Mouse (Mus musculus) G1E (cell line): ENCODE measurements around the gene Ypel1. TPM values are rescaled to one million over a fixed set of nuclear protein-coding genes. Genes with fewer than 3 reads are reported as not detected.

Experiments used
- ATAC-seq: 2 replicates; pipeline ENCODE4 v1.8.0; 2016; ENCODE audit warnings: mild to moderate bottlenecking; ENCODE audit not compliant: insufficient number of reproducible peaks, poor library complexity, low FRiP score, severe bottlenecking; ENCODE audit errors: extremely low read depth
- DNase-seq: peaks from one replicate; pipeline ENCODE4 v3.0.0; 2012; ENCODE audit warnings: low spot score
- H3K27me3 ChIP-seq: 2 replicates; pipeline ENCODE4 v1.6.1; 2012; ENCODE audit warnings: mild to moderate bottlenecking, low read length, inconsistent platforms; ENCODE audit not compliant: insufficient read depth
- H3K36me3 ChIP-seq: replicated peaks from 2 replicates; pipeline ENCODE3; 2012; ENCODE audit warnings: mild to moderate bottlenecking, inconsistent platforms
- H3K4me1 ChIP-seq: 2 replicates; pipeline ENCODE4 v1.6.1; 2012; ENCODE audit warnings: low read depth, low read length, inconsistent platforms, mixed read lengths; ENCODE audit not compliant: insufficient read depth
- H3K4me3 ChIP-seq: 2 replicates; pipeline ENCODE4 v1.5.1; 2012; ENCODE audit warnings: low read depth, mild to moderate bottlenecking, inconsistent platforms, low read length, moderate library complexity, mixed read lengths
- H3K9me3 ChIP-seq: replicated peaks from 2 replicates; pipeline ENCODE4 v1.6.1; 2012; ENCODE audit warnings: inconsistent platforms
- CTCF ChIP-seq: IDR thresholded peaks from 2 replicates; pipeline ENCODE4 v1.5.1; 2012; ENCODE audit warnings: low read depth, low read length, inconsistent platforms, mixed read lengths
- GATA1 ChIP-seq: IDR thresholded peaks from 2 replicates; pipeline ENCODE4 v1.6.1; 2012; ENCODE audit warnings: borderline replicate concordance, low read length, inconsistent platforms, mixed read lengths
- GATA2 ChIP-seq: IDR thresholded peaks from 2 replicates; pipeline ENCODE4 v1.6.1; 2012; ENCODE audit warnings: low read depth, low read length, inconsistent platforms, borderline replicate concordance
- POLR2AphosphoS5 ChIP-seq: IDR thresholded peaks from 2 replicates; pipeline ENCODE4 v1.6.1; 2012; ENCODE audit warnings: low read depth, low read length, inconsistent platforms; ENCODE audit not compliant: insufficient replicate concordance
- TAL1 ChIP-seq: conservative IDR thresholded peaks from 2 replicates; pipeline ENCODE4 v1.6.1; 2012; ENCODE audit warnings: low read depth, low read length, inconsistent platforms, mixed read lengths
- polyA plus RNA-seq: library from polyadenylated mRNA; stranded (reverse); fragments of >175 nt; gene quantifications from 2 replicates; pipeline ENCODE4 v1.2.3, GENCODE M21; 2012
- total RNA-seq, 2 experiments: library from RNA; stranded (forward) in 1 of 2; stranded (reverse) in 1 of 2; fragments of 200-1000 nt in 1 of 2; fragments of >200 nt in 1 of 2; fragmentation: Nextera tagmentation in 1 of 2; gene quantifications; 2 replicates each; pipeline ENCODE4 v1.2.3; 2014 to 2017

The Ypel1 gene
- total and polyA plus RNA-seq, 3 experiments = 0.15 to 1.5 (median 0.90) TPM

DNA sequence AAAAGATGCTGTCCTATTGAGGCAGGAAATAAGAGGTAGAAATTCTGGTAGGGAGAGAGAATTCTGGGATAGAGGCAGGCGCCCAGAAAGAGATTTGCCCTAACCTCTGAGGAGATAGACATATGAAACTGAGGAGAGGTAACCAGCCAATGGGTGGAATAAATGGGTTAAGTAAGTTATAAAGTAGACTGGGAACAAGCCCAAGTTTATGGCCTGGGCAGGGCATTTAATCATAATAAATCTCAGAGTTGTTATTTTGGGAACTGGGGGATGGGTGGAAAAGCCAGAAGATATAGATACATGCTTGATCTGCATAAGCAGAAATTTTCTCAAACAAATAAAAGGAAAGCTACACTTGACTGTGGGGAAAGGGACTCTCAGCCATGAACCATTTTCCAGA lies 7.2 kb upstream of the Ypel1 start:
- H3K36me3 ChIP-seq = no peaks in the 10 kb centered on the region
- peaks cover 26% of the 10 kb centered on the region for H3K27me3 ChIP-seq
- TF ChIP-seq GATA2 (no peak), CTCF (no peak), TAL1 (no peak), GATA1 (no peak), POLR2AphosphoS5 (no peak)
- ATAC-seq = no peak
- no peaks in the 10 kb centered on the region for H3K9me3 ChIP-seq
- DNase-seq = no peak
- no peaks in the 10 kb centered on the region for H3K4me1 ChIP-seq
- no peak overlapping the region for H3K4me3 ChIP-seq

GRCm38 (mm10) chr16:17067552-17067951 lies 1.9 kb upstream of the Ypel1 start:
- TF ChIP-seq POLR2AphosphoS5 (no peak), TAL1 (no peak), GATA1 (no peak), GATA2 (no peak), CTCF (no peak)
- ATAC-seq = no peak
- Histone ChIP-seq H3K36me3 (no peaks in the 10 kb centered on the region), H3K9me3 (no peaks in the 10 kb centered on the region), H3K27me3 (peaks cover 33% of the 10 kb centered on the region), H3K4me3 (no peak overlapping the region), H3K4me1 (peaks cover 14% of the 10 kb centered on the region)
- DNase-seq = no peak

DNA sequence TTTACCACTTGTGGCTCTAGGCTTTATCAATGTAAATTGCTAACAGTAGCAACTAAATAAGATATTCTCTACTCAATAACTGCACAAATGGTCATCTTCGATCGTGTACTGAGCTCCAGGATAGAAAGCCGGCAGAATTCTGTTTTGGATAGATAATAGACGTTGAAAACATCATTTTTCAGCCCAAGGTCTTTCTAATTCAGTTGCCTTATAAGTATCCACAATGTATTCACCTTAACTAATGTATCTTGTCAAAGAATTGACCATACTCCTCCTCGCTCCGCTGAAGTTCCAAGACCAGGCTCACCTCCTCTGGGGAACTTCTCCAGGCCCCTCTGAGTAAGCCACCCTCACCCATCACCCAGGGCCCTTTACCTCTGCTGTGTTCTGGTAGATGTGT lies 1.2 kb downstream of the Ypel1 start:
- no peak for ATAC-seq
- TF ChIP-seq GATA2 (no peak), CTCF (no peak), GATA1 (no peak), TAL1 (no peak), POLR2AphosphoS5 (no peak)
- no peak for DNase-seq
- H3K36me3 ChIP-seq = no peaks in the 10 kb centered on the region
- H3K4me1 ChIP-seq = peaks cover 16% of the 10 kb centered on the region
- peaks cover 35% of the 10 kb centered on the region for H3K27me3 ChIP-seq
- H3K4me3 ChIP-seq = no peak overlapping the region; the same call in 1 of the 2 replicates
- H3K9me3 ChIP-seq = 0 out of 2 replicates have a peak, but pooled peaks cover 4% of the 10 kb centered on the region

GRCm38 (mm10) chr16:17073000-17073399 lies 3.5 kb downstream of the Ypel1 start:
- H3K4me1 ChIP-seq = peaks cover 21% of the 10 kb centered on the region
- 0 out of 2 replicates have a peak, but pooled peaks cover 4% of the 10 kb centered on the region for H3K9me3 ChIP-seq
- ATAC-seq (no peak), DNase-seq (no peak)
- no peaks in the 10 kb centered on the region for H3K36me3 ChIP-seq
- TF ChIP-seq TAL1 (no peak), CTCF (no peak), GATA1 (no peak), GATA2 (no peak), POLR2AphosphoS5 (no peak)
- no peak overlapping the region for H3K4me3 ChIP-seq
- H3K27me3 ChIP-seq = peaks cover 26% of the 10 kb centered on the region

DNA sequence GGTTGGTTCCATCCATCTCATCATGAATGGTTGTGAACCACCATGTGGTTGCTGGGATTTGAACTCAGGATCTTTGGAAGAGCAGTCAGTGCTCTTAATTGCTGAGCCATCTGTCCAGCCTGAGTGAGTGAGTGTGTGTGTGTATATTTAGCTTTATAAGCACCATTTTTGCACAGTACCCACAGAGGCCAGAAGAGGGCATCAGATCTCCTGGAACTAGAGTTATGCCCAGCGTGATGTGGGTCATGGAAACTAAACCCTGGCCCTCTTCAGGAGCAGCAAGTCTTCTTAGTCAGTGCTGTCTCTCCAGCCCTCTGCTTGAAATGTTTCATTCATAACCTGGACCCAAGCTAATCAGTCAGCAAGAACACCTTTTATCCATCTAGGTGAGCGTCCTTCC lies 6.8 kb downstream of the Ypel1 start:
- peaks cover 2% of the 10 kb centered on the region for H3K36me3 ChIP-seq
- TF ChIP-seq GATA1 = no peak
- TF ChIP-seq GATA2 = no peak
- TF ChIP-seq POLR2AphosphoS5 = no peak
- TF ChIP-seq CTCF = no peak
- TF ChIP-seq TAL1 = no peak
- H3K27me3 ChIP-seq = peaks cover 19% of the 10 kb centered on the region
- H3K9me3 ChIP-seq = 0 out of 2 replicates have a peak, but pooled peaks cover 4% of the 10 kb centered on the region
- DNase-seq (no peak), ATAC-seq (no peak)
- H3K4me3 ChIP-seq = no peak overlapping the region
- H3K4me1 ChIP-seq = peaks cover 7% of the 10 kb centered on the region

DNA sequence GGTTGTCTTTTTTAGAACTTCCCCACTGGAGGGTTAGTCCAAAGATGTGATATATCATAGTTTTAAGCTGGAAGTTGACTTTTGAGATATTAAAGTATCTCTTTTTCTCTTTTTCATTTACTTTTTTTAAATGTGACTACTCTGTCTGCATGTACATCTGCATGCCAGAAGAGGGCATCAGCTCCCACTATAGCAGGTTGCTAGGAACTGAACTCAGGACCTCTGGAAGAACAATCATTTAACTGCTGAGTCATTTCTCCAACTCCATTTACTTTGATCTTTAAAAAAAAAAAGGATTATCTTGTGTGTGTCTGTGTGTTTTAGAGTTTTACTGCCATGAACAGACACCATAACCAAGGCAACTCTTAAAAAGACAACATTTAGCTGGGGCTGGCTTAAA lies 7.4 kb downstream of the Ypel1 start:
- ATAC-seq (no peak), DNase-seq (no peak)
- Histone ChIP-seq H3K27me3 (peaks cover 19% of the 10 kb centered on the region), H3K36me3 (peaks cover 8% of the 10 kb centered on the region), H3K4me3 (no peak overlapping the region), H3K9me3 (0 out of 2 replicates have a peak, but pooled peaks cover 4% of the 10 kb centered on the region), H3K4me1 (peaks cover 11% of the 10 kb centered on the region)
- no peak for TF ChIP-seq CTCF
- TF ChIP-seq TAL1 = no peak
- TF ChIP-seq POLR2AphosphoS5 = no peak

GRCm38 (mm10) chr16:17078101-17078500 lies 8.6 kb downstream of the Ypel1 start:
- peaks cover 13% of the 10 kb centered on the region for H3K27me3 ChIP-seq
- no peak for ATAC-seq
- TF ChIP-seq TAL1 (no peak), CTCF (no peak), POLR2AphosphoS5 (no peak), GATA1 (no peak), GATA2 (no peak)

More at GRCm38 (mm10) chr16:17078101-17078500, 8.6 kb downstream of the Ypel1 start:
- peaks cover 11% of the 10 kb centered on the region for H3K4me1 ChIP-seq
- DNase-seq = no peak
- no peak overlapping the region for H3K4me3 ChIP-seq
- 0 out of 2 replicates have a peak, but pooled peaks cover 4% of the 10 kb centered on the region for H3K9me3 ChIP-seq
- H3K36me3 ChIP-seq = peaks cover 19% of the 10 kb centered on the region
